Mouse (Mus musculus): ENCODE measurements around the gene Prr14.

The Prr14 gene

DNA sequence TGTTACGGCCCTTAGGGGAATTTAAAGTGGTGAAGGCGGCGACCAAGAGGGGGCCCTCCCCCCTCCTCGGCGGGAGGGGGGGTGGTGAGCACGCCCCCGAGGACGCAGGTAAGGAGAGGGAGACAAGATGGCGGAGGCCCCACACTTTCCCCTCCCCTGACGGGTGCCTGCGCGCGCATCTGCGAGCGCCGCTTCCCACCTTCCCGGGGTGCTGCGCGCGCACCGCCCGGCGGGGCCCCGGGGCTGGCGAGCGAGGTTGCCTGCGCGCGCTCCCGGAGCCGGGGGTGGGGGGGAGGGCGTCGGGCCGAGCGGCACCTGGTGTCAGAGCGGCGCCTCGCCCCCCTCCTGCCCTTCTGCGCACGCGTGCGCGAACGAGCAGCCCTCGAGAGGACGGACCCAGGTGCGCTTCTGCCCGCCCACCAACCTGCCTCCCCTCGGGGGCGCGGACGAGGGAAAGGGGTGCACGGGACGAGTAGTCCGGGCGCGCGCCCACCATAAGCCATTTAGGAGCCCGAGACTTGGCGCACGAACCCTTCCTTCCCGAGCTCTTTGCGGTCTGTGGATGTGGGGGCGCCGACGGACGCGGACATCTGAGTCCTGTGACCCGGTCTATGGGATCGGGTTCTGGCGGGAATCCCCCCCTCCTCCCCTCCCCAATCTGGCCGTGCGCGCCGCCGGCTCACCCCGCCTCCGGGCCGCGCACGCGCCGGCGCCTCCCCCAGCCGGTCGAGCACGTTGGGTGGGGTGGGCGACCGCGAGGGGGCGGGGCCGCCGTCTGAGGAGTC is 53.0 kb downstream of the Prr14 start:
- peak; percentile 94 for DNase-seq (ENCODE audit: low spot score)

DNA sequence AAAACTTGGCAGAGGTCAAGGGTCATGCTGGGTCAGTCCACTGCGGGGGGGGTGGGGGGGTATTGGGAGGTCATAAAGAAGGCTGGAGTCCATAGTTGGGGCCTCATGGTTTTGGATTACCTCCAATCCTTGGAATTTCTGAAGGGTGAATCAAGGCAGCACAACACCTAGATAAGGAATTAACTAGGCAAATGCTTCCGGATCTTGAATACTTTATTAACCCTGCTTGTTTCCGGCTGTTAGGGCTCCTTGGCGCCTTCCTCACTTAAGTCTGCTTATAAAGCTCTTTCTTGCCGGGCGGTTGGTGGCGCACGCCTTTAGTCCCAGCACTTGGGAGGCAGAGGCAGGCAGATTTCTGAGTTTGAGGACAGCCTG is 53.6 kb downstream of the Prr14 start:
- no peak for DNase-seq (ENCODE audit: low spot score)

DNA sequence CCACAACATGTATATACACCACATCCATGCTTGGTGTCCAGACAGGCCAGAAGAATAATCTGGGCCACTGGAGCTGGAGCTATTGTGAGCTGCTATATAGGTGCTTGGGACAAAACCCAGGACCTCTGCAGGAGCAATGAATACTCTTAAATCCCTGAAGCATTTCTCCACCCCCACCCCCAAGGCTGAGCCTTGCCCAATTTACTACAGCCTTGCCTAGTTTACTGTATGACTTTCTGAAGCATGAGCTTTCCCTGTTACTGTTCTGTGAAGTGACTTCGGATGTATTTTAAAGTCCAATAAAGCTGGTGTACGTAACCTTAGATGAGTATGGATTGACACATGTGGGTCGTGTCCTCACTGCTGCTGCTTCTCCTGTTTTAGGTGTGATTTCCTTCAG is 54.4 kb downstream of the Prr14 start:
- no peak for DNase-seq (ENCODE audit: low spot score)

DNA sequence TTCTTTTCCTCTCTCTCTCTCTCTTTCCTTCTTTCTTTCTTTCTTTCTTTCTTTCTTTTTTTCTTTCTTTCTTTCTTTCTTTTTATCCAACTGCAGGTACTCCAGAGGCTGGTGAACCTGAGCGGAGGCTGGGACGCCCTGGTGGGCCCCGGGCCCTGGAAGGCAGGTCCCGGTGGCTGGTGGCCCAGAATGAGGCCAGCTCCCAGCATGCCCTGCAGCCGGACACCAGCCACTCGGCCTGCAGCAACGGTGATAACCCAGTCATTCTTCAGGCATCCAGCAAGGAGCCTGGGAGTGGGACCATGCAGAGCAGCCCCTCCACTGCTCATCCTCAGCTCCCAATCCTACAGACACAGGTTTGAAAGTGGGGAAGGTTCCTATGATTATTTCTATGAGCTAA is 56.4 kb downstream of the Prr14 start:
- DNase-seq (ENCODE audit: low spot score): no peak

DNA sequence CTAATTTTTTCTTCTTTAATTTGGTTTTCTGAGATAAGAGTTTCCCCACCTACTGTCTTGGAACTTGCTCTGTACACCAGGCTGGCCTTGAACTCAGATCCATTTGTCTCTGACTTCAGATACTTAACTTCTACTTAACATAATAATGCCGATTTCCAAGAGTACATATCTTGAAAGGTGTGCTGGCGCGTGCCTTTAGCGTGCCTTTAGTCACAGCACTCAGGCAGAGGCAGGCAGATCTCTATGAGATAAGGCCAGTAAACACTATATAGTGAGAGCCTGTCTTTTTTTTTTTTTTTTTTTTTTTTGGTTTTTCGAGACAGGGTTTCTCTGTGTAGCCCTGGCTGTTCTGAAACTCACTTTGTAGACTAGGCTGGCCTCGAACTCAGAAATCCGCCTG is 56.9 kb downstream of the Prr14 start:
- no peak for DNase-seq (ENCODE audit: low spot score)

DNA sequence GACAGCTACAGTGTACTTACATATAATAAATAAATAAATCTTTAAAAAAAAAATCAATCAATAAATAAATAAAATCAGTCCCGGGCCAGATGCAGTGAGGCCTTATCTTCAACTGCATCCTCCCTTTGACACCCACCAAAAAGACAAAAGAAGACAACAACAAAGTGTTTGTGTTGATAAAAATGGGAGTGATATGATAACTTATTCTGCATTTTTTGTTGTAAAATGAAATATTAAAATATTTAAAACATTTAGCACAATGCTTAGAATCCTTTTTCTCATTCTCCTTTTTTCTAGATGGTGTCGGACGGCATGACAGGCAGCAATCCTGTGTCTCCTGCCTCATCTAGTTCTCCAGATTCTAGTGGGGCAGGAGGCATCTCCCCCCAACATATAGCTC is 59.9 kb downstream of the Prr14 start, which contains the start of gene Gm42715:
Gene Gm42715, plus strand, starts transcription at position 301 of the 400 bp plus-strand sequence.
- DNase-seq (ENCODE audit: low spot score): no peak
